ENCODE assay signal across 9 mouse cellular contexts in the genomic region with DNA sequence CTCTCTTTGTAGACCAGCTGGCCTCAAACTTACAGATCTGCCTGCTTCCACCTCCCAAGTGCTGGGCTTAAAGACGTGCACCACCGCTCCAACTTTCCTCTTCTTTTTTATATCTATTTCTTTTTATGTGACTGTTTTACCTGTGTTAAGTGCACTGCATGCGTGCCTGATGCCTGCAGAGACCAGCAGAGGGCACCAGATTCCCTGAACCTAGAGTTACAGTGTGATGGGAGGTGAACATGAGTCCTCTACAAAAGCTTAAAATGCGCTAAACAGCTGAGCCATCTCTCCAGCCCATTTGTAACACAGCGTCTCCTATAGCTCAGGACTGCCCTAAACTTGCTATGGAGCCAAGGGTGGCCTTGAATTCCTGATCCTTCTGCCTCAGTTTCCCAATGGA. TPM values are rescaled to one million over a fixed set of nuclear protein-coding genes. Genes with fewer than 3 reads are reported as not detected.
DNase-seq lines count a peak whose midpoint lies in the region; ATAC-seq and TF ChIP-seq lines count a peak whose summit lies in the region.
"Had no signal": no experiment of that assay in that cellular context is flagged by ENCODE, and none has a peak within 500 bp of the region (broad histone marks: within the 10 kb centered on the region; RNA-seq: fewer than 3 reads in every experiment).

No protein-coding gene starts in this region.

- 58% methylated on average over 5 of the region's 5 CpGs for WGBS in heart, adult 2 months
- WGBS in heart, embryonic 10.5 days: 55% methylated on average over 5 of the region's 5 CpGs

- no peak for TF ChIP-seq POLR2A in heart, adult 2 months (IDR thresholded peaks at IDR 0.05; ENCODE audit: insufficient read depth, low read depth, low read length)

- H3K9me3 ChIP-seq in E14TG2a.4 (ENCODE audit: low read length): no peaks in the 10 kb centered on the region
- H3K9me3 ChIP-seq in heart, embryonic 10.5 days: no peaks in the 10 kb centered on the region
- H3K9me3 ChIP-seq: limb, embryonic 15.5 days had no signal

- no peak overlapping the region for H3K4me3 ChIP-seq in heart, adult 2 months
- H3K4me3 ChIP-seq in E14TG2a.4 (replicated peaks; ENCODE audit: low read length): no peak overlapping the region
- no peak overlapping the region for H3K4me3 ChIP-seq in heart, embryonic 10.5 days
- H3K4me3 ChIP-seq: limb, embryonic 15.5 days had no signal

- ATAC-seq in common myeloid progenitor, adult 5-6 weeks (replicated peaks; ENCODE audit: low read depth, poor library complexity, severe bottlenecking): peak; percentile 72
- ATAC-seq in megakaryocyte progenitor cell, adult 5-6 weeks (replicated peaks; ENCODE audit: poor library complexity): peak; percentile 92

- TF ChIP-seq EP300 in heart, adult 2 months (IDR thresholded peaks at IDR 0.05; ENCODE audit: insufficient read depth, low read depth, low read length): no peak

- no peak for DNase-seq in heart, adult 2 months
- DNase-seq in heart, postnatal 10 days: no peak
- DNase-seq in layer of hippocampus, postnatal 14 days (ENCODE audit: low spot score in 2 of 2): no peak
- no peak for DNase-seq in heart, embryonic 10.5 days (ENCODE audit: low spot score)
- no peak for DNase-seq in heart, adult 8-10 months (ENCODE audit: low spot score)

- H3K9ac ChIP-seq in heart, adult 2 months (ENCODE audit: low read depth, low read length): no peak overlapping the region
- H3K9ac ChIP-seq: limb, embryonic 15.5 days had no signal

- no peak overlapping the region for H3K27ac ChIP-seq in heart, adult 2 months
- no peak overlapping the region for H3K27ac ChIP-seq in heart, embryonic 10.5 days
- H3K27ac ChIP-seq: limb, embryonic 15.5 days had no signal

- no peaks in the 10 kb centered on the region for H3K79me2 ChIP-seq in heart, adult 2 months (replicated peaks; ENCODE audit: control insufficient read depth, insufficient read depth, low read length)

- no peaks in the 10 kb centered on the region for H3K4me1 ChIP-seq in heart, adult 2 months (ENCODE audit: control insufficient read depth, insufficient read depth, low read length)
- peaks cover 42% of the 10 kb centered on the region for H3K4me1 ChIP-seq in E14TG2a.4 (replicated peaks; ENCODE audit: low read depth, low read length)
- no peaks in the 10 kb centered on the region for H3K4me1 ChIP-seq in heart, embryonic 10.5 days

- no peaks in the 10 kb centered on the region for H3K36me3 ChIP-seq in heart, adult 2 months (ENCODE audit: control insufficient read depth, insufficient read depth, low read length)
- no peaks in the 10 kb centered on the region for H3K36me3 ChIP-seq in E14TG2a.4 (ENCODE audit: insufficient read depth, low read length)
- H3K36me3 ChIP-seq in heart, embryonic 10.5 days: no peaks in the 10 kb centered on the region
- H3K36me3 ChIP-seq: limb, embryonic 15.5 days had no signal

- intact Hi-C loops in heart, adult 2 months (cut with DNase I): no loop called here
- intact Hi-C loops in heart, postnatal 10 days (cut with DNase I): no loop called here

- TF ChIP-seq CTCF in heart, adult 2 months (IDR thresholded peaks at IDR 0.05): peak; percentile 59
- peak; percentile 94 for TF ChIP-seq CTCF in E14TG2a.4 (conservative IDR thresholded peaks at IDR 0.05; ENCODE audit: low read length)

- H3K27me3 ChIP-seq in heart, adult 2 months (ENCODE audit: control insufficient read depth, insufficient read depth, low read length): peaks cover 2% of the 10 kb centered on the region; the same call in 1 of the 2 replicates
- H3K27me3 ChIP-seq in E14TG2a.4 (ENCODE audit: insufficient read depth, low read length): no peaks in the 10 kb centered on the region
- peaks cover 28% of the 10 kb centered on the region for H3K27me3 ChIP-seq in heart, embryonic 10.5 days (ENCODE audit: insufficient read depth, poor library complexity, severe bottlenecking)

RNA-seq across cellular contexts. Expression of a gene that starts 9.9 kb away (rescaled TPM):
- total RNA-seq in heart, adult 2 months (2021): under 1 TPM; 0.18 to 0.20 TPM
- polyA plus RNA-seq in heart, adult 2 months (2012; rRNA removed): 0.23 and 0.44 TPM in 2 replicates
- total RNA-seq in heart, postnatal 10 days (2021): under 1 TPM; 0.74 to 0.87 TPM
- 0.34 TPM in 1 of 2 replicates, not detected in the other for total RNA-seq in common myeloid progenitor, adult 5-6 weeks (2017)
- 0.02 and 0.07 TPM in 2 replicates for total RNA-seq in megakaryocyte progenitor cell, adult 5-6 weeks (2015)
- not detected in 2 replicates for total RNA-seq in megakaryocyte progenitor cell, adult 5-6 weeks (2017)
- 100 to 1,000 TPM; 108 to 123 TPM for total RNA-seq in layer of hippocampus, postnatal 14 days (2021)
- polyA plus RNA-seq in heart, embryonic 10.5 days (2016; fragmentation: Nextera tagmentation; extraction: Ambion mirVana): 0.40 and 0.46 TPM in 2 replicates
- under 1 TPM; 0.22 to 0.49 (median 0.30) TPM for total RNA-seq in heart, adult 8-10 months (2022)

RNA-seq across cellular contexts. Expression of a gene that starts 10.2 kb away (rescaled TPM):
- 10 to 100 TPM; 29.9 to 31.7 TPM for total RNA-seq in heart, adult 2 months (2021)
- polyA plus RNA-seq in heart, adult 2 months (2012; rRNA removed): 41.7 and 46.2 TPM in 2 replicates
- total RNA-seq in heart, postnatal 10 days (2021): 10 to 100 TPM; 38.2 to 40.8 TPM
- total RNA-seq in common myeloid progenitor, adult 5-6 weeks (2017): 78.0 and 98.4 TPM in 2 replicates
- total RNA-seq in megakaryocyte progenitor cell, adult 5-6 weeks (2015): 31.8 and 53.4 TPM in 2 replicates
- total RNA-seq in megakaryocyte progenitor cell, adult 5-6 weeks (2017): 21.2 and 30.2 TPM in 2 replicates
- total RNA-seq in layer of hippocampus, postnatal 14 days (2021): 10 to 100 TPM; 15.6 to 15.8 TPM
- polyA plus RNA-seq in heart, embryonic 10.5 days (2016; fragmentation: Nextera tagmentation; extraction: Ambion mirVana): 88.8 and 94.6 TPM in 2 replicates
- total RNA-seq in heart, adult 8-10 months (2022): 10 to 100 TPM; 27.7 to 29.2 (median 29.0) TPM

RNA-seq across cellular contexts. Expression of a gene that starts 36.0 kb away (rescaled TPM):
- total RNA-seq in heart, adult 2 months (2021): 1 to 10 TPM; 3.5 to 6.2 TPM
- polyA plus RNA-seq in heart, adult 2 months (2012; rRNA removed): 6.9 TPM in 2 replicates
- 10 to 100 TPM in 1 of 2 experiments, 1 to 10 TPM in 1; 9.1 to 10.4 TPM for total RNA-seq in heart, postnatal 10 days (2021)
- total RNA-seq in common myeloid progenitor, adult 5-6 weeks (2017): 9.6 and 13.1 TPM in 2 replicates
- 2.5 and 2.9 TPM in 2 replicates for total RNA-seq in megakaryocyte progenitor cell, adult 5-6 weeks (2015)
- 6.1 and 7.6 TPM in 2 replicates for total RNA-seq in megakaryocyte progenitor cell, adult 5-6 weeks (2017)
- total RNA-seq in layer of hippocampus, postnatal 14 days (2021): 1 to 10 TPM; 3.7 to 4.4 TPM
- polyA plus RNA-seq in heart, embryonic 10.5 days (2016; fragmentation: Nextera tagmentation; extraction: Ambion mirVana): 19.0 and 23.8 TPM in 2 replicates
- 1 to 10 TPM; 4.8 to 5.7 (median 5.6) TPM for total RNA-seq in heart, adult 8-10 months (2022)

RNA-seq across cellular contexts. Expression of a gene that starts 49.2 kb away (rescaled TPM):
- 10 to 100 TPM in 1 of 2 experiments, 1 to 10 TPM in 1; 7.6 to 10.2 TPM for total RNA-seq in heart, adult 2 months (2021)
- polyA plus RNA-seq in heart, adult 2 months (2012; rRNA removed): 12.2 and 14.0 TPM in 2 replicates
- 10 to 100 TPM; 13.1 to 13.4 TPM for total RNA-seq in heart, postnatal 10 days (2021)
- 11.5 and 14.0 TPM in 2 replicates for total RNA-seq in common myeloid progenitor, adult 5-6 weeks (2017)
- total RNA-seq in megakaryocyte progenitor cell, adult 5-6 weeks (2015): 9.2 and 12.5 TPM in 2 replicates
- total RNA-seq in megakaryocyte progenitor cell, adult 5-6 weeks (2017): 5.9 and 6.8 TPM in 2 replicates
- 1 to 10 TPM; 6.1 to 6.9 TPM for total RNA-seq in layer of hippocampus, postnatal 14 days (2021)
- 34.8 and 38.9 TPM in 2 replicates for polyA plus RNA-seq in heart, embryonic 10.5 days (2016; fragmentation: Nextera tagmentation; extraction: Ambion mirVana)
- 10 to 100 TPM in 3 of 4 experiments, 1 to 10 TPM in 1; 8.4 to 11.5 (median 10.2) TPM for total RNA-seq in heart, adult 8-10 months (2022)

Comparison
In these comparisons a context has a peak if more than half of its experiments do, and no peak if none do; other contexts are left out.
1. RNA of a gene that starts 9.9 kb away (total RNA-seq): 108 to 123 TPM in layer of hippocampus, postnatal 14 days; 0.74 to 0.87 TPM in heart, postnatal 10 days, 0.22 to 0.49 TPM in heart, adult 8-10 months, 0.18 to 0.20 TPM in heart, adult 2 months, 0.02 to 0.07 TPM in megakaryocyte progenitor cell, adult 5-6 weeks and 0.34 TPM in common myeloid progenitor, adult 5-6 weeks; every median in the first group is over 10 times any median in the second.